Mouse (Mus musculus) brain, embryonic 14.5 days (tissue): Measurements from ENCODE around the gene Siah1b.

Experiments
- CTCF ChIP-seq: fragments of 200-500 bp; IDR thresholded peaks from 2 replicates; pipeline ENCODE4 v1.5.1; 2012; ENCODE audit warnings: inconsistent platforms, mild to moderate bottlenecking, moderate library complexity, borderline replicate concordance; ENCODE audit not compliant: insufficient read depth, insufficient read length; ENCODE audit errors: extremely low read depth
- POLR2A ChIP-seq: fragments of 200-500 bp; IDR thresholded peaks from 2 replicates; pipeline ENCODE4 v1.6.1; 2012; ENCODE audit warnings: mild to moderate bottlenecking, inconsistent platforms, borderline replicate concordance; ENCODE audit not compliant: poor library complexity, insufficient read depth, insufficient read length, severe bottlenecking; ENCODE audit errors: extremely low read depth

GRCm38 (mm10) chrX:164055726-164056125 lies 20.6 kb downstream of the Siah1b start:
- no peak for TF ChIP-seq POLR2A
- no peak for TF ChIP-seq CTCF
